Mouse (Mus musculus): Measurements from ENCODE around the gene Coil.

The Coil gene

GRCm38 (mm10) chr11:89003078-89003477 is 33.0 kb downstream of the Coil start:
- DNase-seq (ENCODE audit: extremely low read depth, low read depth): no peak

- no peak for DNase-seq (ENCODE audit: extremely low read depth, low read depth)
Measured at GRCm38 (mm10) chr11:89003726-89004125, 33.7 kb downstream of the Coil start.

GRCm38 (mm10) chr11:89005473-89005872 is 35.4 kb downstream of the Coil start:
- DNase-seq (ENCODE audit: extremely low read depth, low read depth): no peak

GRCm38 (mm10) chr11:89006404-89006803 is 36.4 kb downstream of the Coil start:
- DNase-seq (ENCODE audit: extremely low read depth, low read depth): no peak

- no peak for DNase-seq (ENCODE audit: extremely low read depth, low read depth)
Measured at GRCm38 (mm10) chr11:89007582-89007981, 37.5 kb downstream of the Coil start.

- no peak for DNase-seq (ENCODE audit: extremely low read depth, low read depth)
Measured at GRCm38 (mm10) chr11:89009066-89009465, 39.0 kb downstream of the Coil start.

- DNase-seq (ENCODE audit: extremely low read depth, low read depth): no peak
Measured at GRCm38 (mm10) chr11:89009496-89009895, 39.4 kb downstream of the Coil start.

GRCm38 (mm10) chr11:89012241-89012640 is 42.2 kb downstream of the Coil start:
- DNase-seq (ENCODE audit: extremely low read depth, low read depth): no peak

- DNase-seq (ENCODE audit: extremely low read depth, low read depth): no peak
Measured at GRCm38 (mm10) chr11:89017514-89018182, 47.6 kb downstream of the Coil start.

GRCm38 (mm10) chr11:89020681-89021305 is 50.7 kb downstream of the Coil start:
- DNase-seq (ENCODE audit: extremely low read depth, low read depth): no peak

- DNase-seq (ENCODE audit: extremely low read depth, low read depth): no peak
Measured at GRCm38 (mm10) chr11:89021687-89022086, 51.6 kb downstream of the Coil start.

- DNase-seq (ENCODE audit: extremely low read depth, low read depth): no peak
Measured at GRCm38 (mm10) chr11:89022120-89022731, 52.2 kb downstream of the Coil start.

- no peak for DNase-seq (ENCODE audit: extremely low read depth, low read depth)
Measured at GRCm38 (mm10) chr11:89023477-89023876, 53.4 kb downstream of the Coil start.

GRCm38 (mm10) chr11:89024181-89024881 is 54.3 kb downstream of the Coil start:
- DNase-seq (ENCODE audit: extremely low read depth, low read depth): peak; percentile 76

- no peak for DNase-seq (ENCODE audit: extremely low read depth, low read depth)
Measured at GRCm38 (mm10) chr11:89025603-89026002, 55.6 kb downstream of the Coil start.

GRCm38 (mm10) chr11:89026117-89026516 is 56.1 kb downstream of the Coil start:
- DNase-seq (ENCODE audit: extremely low read depth, low read depth): no peak

- DNase-seq (ENCODE audit: extremely low read depth, low read depth): peak; percentile 75
Measured at GRCm38 (mm10) chr11:89027955-89028361, 57.9 kb downstream of the Coil start.

- DNase-seq (ENCODE audit: extremely low read depth, low read depth): peak; percentile 88
Measured at GRCm38 (mm10) chr11:89028871-89029405, 58.9 kb downstream of the Coil start.

GRCm38 (mm10) chr11:89030552-89030951 is 60.5 kb downstream of the Coil start:
- DNase-seq (ENCODE audit: extremely low read depth, low read depth): no peak

- DNase-seq (ENCODE audit: extremely low read depth, low read depth): no peak
Measured at GRCm38 (mm10) chr11:89031189-89031588, 61.1 kb downstream of the Coil start.

GRCm38 (mm10) chr11:89034592-89034991 is 64.5 kb downstream of the Coil start:
- no peak for DNase-seq (ENCODE audit: extremely low read depth, low read depth)

- no peak for DNase-seq (ENCODE audit: extremely low read depth, low read depth)
Measured at GRCm38 (mm10) chr11:89035552-89035951, 65.5 kb downstream of the Coil start.
